Mouse (Mus musculus): ENCODE results near the gene Ubox5.

GRCm38 (mm10) chr2:130563212-130564055 lies 66.4 kb downstream of the Ubox5 start, which contains the start of gene Mrps26:
- 0 out of 2 replicates have a peak, but pooled peaks have one; percentile 6 for TF ChIP-seq POLR2A (IDR thresholded peaks at IDR 0.05; ENCODE audit: borderline replicate concordance, low read depth, low read length)
- TF ChIP-seq CTCF (IDR thresholded peaks at IDR 0.05; ENCODE audit: low read depth, low read length): peak; percentile 23; the same call in 1 of the 2 replicates

All from bone marrow macrophage, adult 2 months (primary cell).